Mouse (Mus musculus) ES-E14 (cell line): Measurements from ENCODE around the gene Ephx3. TPM values are rescaled to one million over a fixed set of nuclear protein-coding genes. Genes with fewer than 3 reads are reported as not detected.
A peak's percentile ranks its signal among the peaks of the same experiment; 100 is the strongest.

Experiments
- DNase-seq: peaks from one replicate; pipeline ENCODE4 v3.0.0-alpha.2; 2013; ENCODE audit warnings: low read depth, low spot score
- H3K27ac ChIP-seq: 2 replicates; pipeline ENCODE4 v1.5.1; 2012; ENCODE audit warnings: low read depth, mild to moderate bottlenecking, low read length, moderate library complexity, mixed read lengths; ENCODE audit not compliant: poor library complexity, insufficient read depth, severe bottlenecking
- H3K36me3 ChIP-seq: 2 replicates; pipeline ENCODE4 v1.6.1; 2012; ENCODE audit warnings: mild to moderate bottlenecking, low read length, moderate library complexity, mixed read lengths; ENCODE audit not compliant: control insufficient read depth, poor library complexity, insufficient read depth, severe bottlenecking
- H3K4me1 ChIP-seq, 2 experiments: fragments of 150-350 bp in 1 of 2; sonication (generic) in 1 of 2; 2 replicates each; pipeline ENCODE4 v1.6.1; 2012; ENCODE audit warnings: low read length in 2 of 2, mild to moderate bottlenecking in 1 of 2, mixed read lengths in 1 of 2; ENCODE audit not compliant: control insufficient read depth in 2 of 2, insufficient read depth in 2 of 2, poor library complexity in 1 of 2
- H3K4me3 ChIP-seq, 2 experiments: fragments of 150-350 bp in 1 of 2; sonication (generic) in 1 of 2; 2 replicates each; pipeline ENCODE4 v1.5.1; 2012; ENCODE audit warnings: low read length in 2 of 2, low read depth in 1 of 2, mild to moderate bottlenecking in 1 of 2, mixed read lengths in 1 of 2; ENCODE audit not compliant: insufficient read depth in 1 of 2, poor library complexity in 1 of 2, severe bottlenecking in 1 of 2
- H3K9ac ChIP-seq: 2 replicates; pipeline ENCODE4 v1.6.1; 2012; ENCODE audit warnings: low read depth, mild to moderate bottlenecking, low read length, mixed read lengths; ENCODE audit not compliant: poor library complexity, insufficient read depth, severe bottlenecking
- H3K9me3 ChIP-seq: fragments of 150-350 bp; sonication (generic); 2 replicates; pipeline ENCODE4 v1.6.1; 2012; ENCODE audit warnings: low read depth, mild to moderate bottlenecking, low read length; ENCODE audit not compliant: control insufficient read depth, insufficient read depth
- CHD2 ChIP-seq: IDR thresholded peaks from 2 replicates; pipeline ENCODE4 v1.6.1; 2014; ENCODE audit warnings: mild to moderate bottlenecking, low read depth, low read length, inconsistent platforms
- HCFC1 ChIP-seq: IDR thresholded peaks from 2 replicates; pipeline ENCODE4 v1.6.1; 2012; ENCODE audit warnings: low read length, inconsistent platforms, borderline replicate concordance; ENCODE audit not compliant: insufficient read depth
- MAFK ChIP-seq: IDR thresholded peaks from 2 replicates; pipeline ENCODE4 v1.6.1; 2014; ENCODE audit warnings: mild to moderate bottlenecking, low read depth, low read length, inconsistent platforms; ENCODE audit not compliant: insufficient read depth
- ZC3H11A ChIP-seq: IDR thresholded peaks from 2 replicates; pipeline ENCODE4 v1.6.1; 2012; ENCODE audit warnings: low read depth, mild to moderate bottlenecking, inconsistent platforms, low read length, borderline replicate concordance
- ZNF384 ChIP-seq: IDR thresholded peaks from 2 replicates; pipeline ENCODE4 v1.6.1; 2012; ENCODE audit warnings: low read depth, low read length, inconsistent platforms
- in situ Hi-C, 2 experiments: fragments of 600-800 bp; cut with MboI; formaldehyde crosslinking; loops; one replicate each; pipeline ENCODE4 v1.15.1; 2025; ENCODE audit warnings: low sequenced_read_pairs in 2 of 2, inconsistent platforms in 1 of 2; ENCODE audit not compliant: unreplicated experiment in 2 of 2
- total RNA-seq: library from RNA; depleted of rRNA; stranded (reverse); fragments of 300-350 nt; gene quantifications from 2 replicates; pipeline ENCODE4 v1.2.3, GENCODE M21; 2012

Ephx3 gene
- total RNA-seq, 1 experiment = 0.71 TPM

GRCm38 (mm10) chr17:32165266-32165802, 24.0 kb downstream of the Ephx3 start:
- H3K36me3 ChIP-seq = peaks cover 4% of the 10 kb centered on the region; the same call in 1 of the 2 replicates
- DNase-seq = no peak
- H3K9me3 ChIP-seq = no peaks in the 10 kb centered on the region
- TF ChIP-seq ZNF384 (no peak), MAFK (no peak), ZC3H11A (no peak), CHD2 (no peak), HCFC1 (no peak)
- H3K27ac ChIP-seq = peak overlapping the region; percentile 65
- peak overlapping the region; percentile 85 to 98 for H3K4me3 ChIP-seq
- H3K4me1 ChIP-seq = peaks cover 16 to 33% of the 10 kb centered on the region in 2 experiments
- H3K9ac ChIP-seq = peak overlapping the region; percentile 93
- in situ Hi-C loops = no loop called here

DNA sequence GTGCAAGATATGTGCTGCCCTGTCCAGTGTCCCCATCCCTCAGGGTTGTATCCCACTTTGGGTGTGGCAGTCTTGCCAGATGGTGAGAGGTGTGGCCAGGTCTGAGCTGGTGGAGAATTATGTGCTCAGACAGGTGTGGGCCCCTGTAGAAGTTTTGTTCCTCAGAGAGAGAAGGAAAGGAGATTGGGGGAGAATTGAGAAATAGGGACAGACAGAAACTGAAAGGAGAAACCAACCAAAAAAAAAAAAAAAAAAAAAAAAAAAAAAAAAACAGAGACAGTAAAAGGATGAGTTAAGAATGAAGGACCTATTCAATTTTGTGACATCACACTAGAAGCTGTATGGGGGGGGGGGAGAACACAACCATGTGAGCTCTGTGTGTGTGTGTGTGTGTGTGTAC, 24.6 kb downstream of the Ephx3 start:
- Histone ChIP-seq H3K4me1 (peaks cover 16 to 33% of the 10 kb centered on the region in 2 experiments), H3K27ac (no peak overlapping the region), H3K9ac (no peak overlapping the region), H3K9me3 (no peaks in the 10 kb centered on the region), H3K36me3 (peaks cover 4% of the 10 kb centered on the region; the same call in 1 of the 2 replicates), H3K4me3 (no peak overlapping the region)
- no peak for TF ChIP-seq CHD2
- no peak for TF ChIP-seq MAFK
- TF ChIP-seq ZNF384 = 0 out of 2 replicates have a peak, but pooled peaks have one; percentile 58
- TF ChIP-seq HCFC1 = no peak
- TF ChIP-seq ZC3H11A = no peak
- DNase-seq = no peak
- in situ Hi-C loops = no loop called here

GRCm38 (mm10) chr17:32163910-32164650, 25.3 kb downstream of the Ephx3 start:
- H3K4me3 ChIP-seq = no peak overlapping the region
- no peak for DNase-seq
- peaks cover 16 to 33% of the 10 kb centered on the region in 2 experiments for H3K4me1 ChIP-seq
- no peak overlapping the region for H3K9ac ChIP-seq
- H3K36me3 ChIP-seq = peaks cover 4% of the 10 kb centered on the region; the same call in 1 of the 2 replicates
- in situ Hi-C loops = no loop called here
- no peak for TF ChIP-seq HCFC1
- TF ChIP-seq MAFK = no peak
- no peak for TF ChIP-seq ZNF384
- no peak for TF ChIP-seq ZC3H11A
- no peak for TF ChIP-seq CHD2
- H3K27ac ChIP-seq = no peak overlapping the region
- no peaks in the 10 kb centered on the region for H3K9me3 ChIP-seq

DNA sequence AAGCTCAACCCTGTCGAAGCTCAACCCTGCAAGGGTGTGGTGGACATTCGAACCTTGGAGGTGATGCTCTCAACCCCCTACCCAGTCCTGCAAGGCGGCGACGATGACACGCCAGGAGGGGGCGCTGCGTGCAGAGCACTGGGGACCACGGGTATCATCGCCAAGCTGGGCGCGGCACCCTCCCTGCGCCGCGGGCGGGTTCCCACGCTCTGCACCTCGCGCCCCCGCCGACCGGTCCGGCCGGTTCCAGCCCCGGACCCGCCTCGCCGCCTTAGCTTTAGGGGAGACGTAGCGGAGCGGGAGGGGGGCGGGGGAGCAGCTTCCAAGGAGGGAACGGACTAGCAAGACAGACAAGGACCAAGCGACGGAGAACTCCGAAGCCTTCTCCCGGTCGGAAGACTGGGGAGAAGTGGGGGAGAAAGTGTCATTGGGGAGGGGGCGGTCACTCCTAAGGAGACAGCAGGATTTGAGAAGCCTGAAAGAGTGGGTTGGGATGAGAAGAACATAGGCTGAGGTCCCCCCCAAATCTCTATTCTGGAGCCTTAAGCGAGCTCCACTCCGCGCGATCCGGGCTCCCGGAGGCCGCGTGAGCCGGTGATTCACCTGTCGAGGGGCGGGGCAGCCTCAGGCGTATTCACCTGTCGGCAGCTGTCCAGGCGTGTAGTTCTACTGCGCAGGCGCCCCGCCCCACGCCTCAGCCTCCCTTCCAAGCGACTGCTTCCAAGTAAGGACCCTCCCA, 27.1 kb downstream of the Ephx3 start:
- Histone ChIP-seq H3K36me3 (peaks cover 16% of the 10 kb centered on the region; the same call in 1 of the 2 replicates), H3K27ac (no peak overlapping the region), H3K9ac (0 out of 2 replicates have a peak overlapping the region, but pooled peaks have one; percentile 12), H3K4me1 (peaks cover 15 to 33% of the 10 kb centered on the region in 2 experiments), H3K9me3 (no peaks in the 10 kb centered on the region), H3K4me3 (peak overlapping the region; percentile 63 to 71)
- TF ChIP-seq ZC3H11A (no peak), ZNF384 (no peak), HCFC1 (no peak), MAFK (no peak), CHD2 (no peak)
- peak; percentile 64 for DNase-seq
- in situ Hi-C loops = no loop called here
